Mouse (Mus musculus) frontal cortex, postnatal 10 days (tissue): ENCODE measurements around the gene Ltk.

Experiments
- DNase-seq, 2 experiments: peaks; one replicate each; pipeline ENCODE4 v3.0.0; 2022; ENCODE audit warnings: low spot score in 2 of 2, mixed read lengths in 1 of 2

Gene Ltk

DNA sequence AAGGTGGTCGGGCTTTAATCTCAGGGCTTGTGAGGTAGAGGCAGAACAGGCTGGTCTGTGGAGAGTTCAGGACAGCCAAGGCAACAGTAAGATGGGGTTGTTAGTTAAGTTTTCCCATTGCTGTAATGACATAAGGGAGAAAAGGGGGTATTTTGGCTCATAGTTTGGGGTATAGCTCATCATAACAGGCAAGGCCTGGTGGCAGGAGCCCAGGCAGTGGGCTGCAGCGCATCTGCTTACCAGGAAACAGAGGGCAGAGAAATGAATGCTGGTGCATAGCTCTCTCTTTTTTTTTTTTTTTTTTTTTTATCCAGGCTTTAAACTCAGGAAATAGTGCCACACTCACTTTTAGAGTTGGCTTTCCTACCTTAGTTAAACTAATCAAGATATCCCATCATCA, 57.1 kb downstream of the Ltk start:
- DNase-seq: no peak
